Mouse (Mus musculus) G1E (cell line): ENCODE measurements around the gene Slit2. TPM values are rescaled to one million over a fixed set of nuclear protein-coding genes. Genes with fewer than 3 reads are reported as not detected.
"Not testable (repeated sequence)": the region's sequence is repeated elsewhere in the genome, so short reads cannot be mapped to it uniquely, and the experiment has no call there.

Experiments used
- ATAC-seq: 2 replicates; pipeline ENCODE4 v1.8.0; 2016; ENCODE audit warnings: mild to moderate bottlenecking; ENCODE audit not compliant: insufficient number of reproducible peaks, poor library complexity, low FRiP score, severe bottlenecking; ENCODE audit errors: extremely low read depth
- DNase-seq: peaks from one replicate; pipeline ENCODE4 v3.0.0; 2012; ENCODE audit warnings: low spot score
- H3K27me3 ChIP-seq: 2 replicates; pipeline ENCODE4 v1.6.1; 2012; ENCODE audit warnings: mild to moderate bottlenecking, low read length, inconsistent platforms; ENCODE audit not compliant: insufficient read depth
- H3K36me3 ChIP-seq: replicated peaks from 2 replicates; pipeline ENCODE3; 2012; ENCODE audit warnings: mild to moderate bottlenecking, inconsistent platforms
- H3K4me1 ChIP-seq: 2 replicates; pipeline ENCODE4 v1.6.1; 2012; ENCODE audit warnings: low read depth, low read length, inconsistent platforms, mixed read lengths; ENCODE audit not compliant: insufficient read depth
- H3K4me3 ChIP-seq: 2 replicates; pipeline ENCODE4 v1.5.1; 2012; ENCODE audit warnings: low read depth, mild to moderate bottlenecking, inconsistent platforms, low read length, moderate library complexity, mixed read lengths
- H3K9me3 ChIP-seq: replicated peaks from 2 replicates; pipeline ENCODE4 v1.6.1; 2012; ENCODE audit warnings: inconsistent platforms
- CTCF ChIP-seq: IDR thresholded peaks from 2 replicates; pipeline ENCODE4 v1.5.1; 2012; ENCODE audit warnings: low read depth, low read length, inconsistent platforms, mixed read lengths
- GATA1 ChIP-seq: IDR thresholded peaks from 2 replicates; pipeline ENCODE4 v1.6.1; 2012; ENCODE audit warnings: borderline replicate concordance, low read length, inconsistent platforms, mixed read lengths
- GATA2 ChIP-seq: IDR thresholded peaks from 2 replicates; pipeline ENCODE4 v1.6.1; 2012; ENCODE audit warnings: low read depth, low read length, inconsistent platforms, borderline replicate concordance
- POLR2AphosphoS5 ChIP-seq: IDR thresholded peaks from 2 replicates; pipeline ENCODE4 v1.6.1; 2012; ENCODE audit warnings: low read depth, low read length, inconsistent platforms; ENCODE audit not compliant: insufficient replicate concordance
- TAL1 ChIP-seq: conservative IDR thresholded peaks from 2 replicates; pipeline ENCODE4 v1.6.1; 2012; ENCODE audit warnings: low read depth, low read length, inconsistent platforms, mixed read lengths
- polyA plus RNA-seq: library from polyadenylated mRNA; stranded (reverse); fragments of >175 nt; gene quantifications from 2 replicates; pipeline ENCODE4 v1.2.3, GENCODE M21; 2012
- total RNA-seq, 2 experiments: library from RNA; stranded (forward) in 1 of 2; stranded (reverse) in 1 of 2; fragments of 200-1000 nt in 1 of 2; fragments of >200 nt in 1 of 2; fragmentation: Nextera tagmentation in 1 of 2; gene quantifications; 2 replicates each; pipeline ENCODE4 v1.2.3; 2014 to 2017

The Slit2 gene
- total and polyA plus RNA-seq, 3 experiments: 0.27 TPM; not detected in 2

DNA sequence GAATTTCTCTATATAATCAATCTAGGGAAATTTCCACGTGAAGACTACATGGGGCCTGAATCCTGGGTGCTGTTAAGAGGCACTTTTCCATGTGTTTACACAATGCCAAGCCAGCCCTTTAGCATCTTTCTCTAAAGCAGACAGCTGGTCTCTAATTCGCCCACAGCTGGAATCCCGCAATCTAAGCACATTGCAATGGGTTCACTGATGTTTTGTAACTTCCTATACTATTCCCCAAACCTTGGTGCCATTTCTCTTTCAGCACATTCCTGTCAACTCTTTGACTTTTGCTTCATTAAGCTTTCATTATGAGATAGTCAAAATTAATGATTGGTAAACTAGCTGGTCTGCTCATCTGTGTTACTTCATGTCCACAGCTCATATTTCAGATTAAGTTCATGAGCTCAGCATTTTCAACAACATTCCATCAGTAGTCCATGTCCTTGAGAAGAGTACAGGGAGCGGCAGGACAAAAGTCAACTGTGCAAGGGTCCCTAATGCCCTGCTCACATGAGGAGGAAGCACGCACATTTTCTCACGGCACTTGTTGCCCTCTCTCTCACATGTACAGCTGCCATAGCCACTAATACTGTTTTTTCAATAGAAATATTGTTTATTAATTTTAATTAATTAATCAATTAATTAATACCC, 247.6 kb downstream of the Slit2 start:
- Histone ChIP-seq H3K36me3 (no peaks in the 10 kb centered on the region), H3K9me3 (no peaks in the 10 kb centered on the region), H3K4me3 (no peak overlapping the region), H3K4me1 (no peaks in the 10 kb centered on the region), H3K27me3 (no peaks in the 10 kb centered on the region)
- DNase-seq: no peak
- no peak for ATAC-seq
- TF ChIP-seq GATA2 (no peak), TAL1 (no peak), CTCF (no peak), POLR2AphosphoS5 (no peak), GATA1 (no peak)

GRCm38 (mm10) chr5:48234728-48235127, 251.8 kb downstream of the Slit2 start:
- no peak overlapping the region for H3K4me3 ChIP-seq
- TF ChIP-seq TAL1: no peak
- TF ChIP-seq CTCF: no peak
- TF ChIP-seq POLR2AphosphoS5: no peak
- TF ChIP-seq GATA1: no peak
- TF ChIP-seq GATA2: no peak
- ATAC-seq (no peak), DNase-seq (no peak)
- H3K27me3 ChIP-seq: no peaks in the 10 kb centered on the region
- no peaks in the 10 kb centered on the region for H3K9me3 ChIP-seq
- no peaks in the 10 kb centered on the region for H3K36me3 ChIP-seq
- no peaks in the 10 kb centered on the region for H3K4me1 ChIP-seq

DNA sequence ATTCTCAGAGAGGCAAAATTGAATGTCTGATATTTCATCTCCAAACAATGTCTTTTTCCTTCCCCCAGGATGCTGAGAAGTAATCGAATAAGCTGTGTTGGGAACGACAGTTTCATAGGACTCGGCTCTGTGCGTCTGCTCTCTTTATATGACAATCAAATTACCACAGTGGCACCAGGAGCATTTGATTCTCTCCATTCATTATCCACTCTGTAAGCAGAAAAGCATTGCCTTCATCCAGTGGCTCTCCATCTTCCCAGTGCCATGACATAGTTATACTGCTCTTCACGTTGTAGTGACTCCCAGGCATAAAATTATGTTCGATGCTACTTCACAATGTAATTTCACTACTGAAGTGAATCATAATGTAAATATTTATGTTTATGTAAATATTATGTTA, 252.3 kb downstream of the Slit2 start:
- DNase-seq (no peak), ATAC-seq (no peak)
- Histone ChIP-seq H3K36me3 (no peaks in the 10 kb centered on the region), H3K4me3 (no peak overlapping the region), H3K4me1 (no peaks in the 10 kb centered on the region), H3K27me3 (no peaks in the 10 kb centered on the region), H3K9me3 (no peaks in the 10 kb centered on the region)
- no peak for TF ChIP-seq GATA2
- TF ChIP-seq POLR2AphosphoS5: no peak
- TF ChIP-seq CTCF: no peak
- no peak for TF ChIP-seq GATA1
- TF ChIP-seq TAL1: no peak

DNA sequence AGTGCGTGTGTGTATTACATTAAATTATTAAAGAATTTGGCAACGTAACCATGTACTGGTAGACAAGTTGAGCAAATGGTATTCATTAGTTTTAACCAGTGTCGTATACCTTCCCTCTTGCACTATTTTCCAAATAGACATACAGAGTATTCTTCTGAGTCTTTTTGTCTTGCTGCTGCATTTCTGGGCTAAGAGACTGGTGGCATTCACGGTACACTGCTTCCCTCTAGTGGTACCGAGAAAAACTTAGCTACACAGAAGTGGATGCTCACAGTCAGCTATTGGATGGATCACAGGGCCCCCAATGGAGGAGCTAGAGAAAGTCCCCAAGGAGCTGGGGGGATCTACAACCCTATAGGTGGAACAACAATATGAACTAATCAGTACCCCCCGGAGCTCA, 257.8 kb downstream of the Slit2 start:
- not testable (repeated sequence) for H3K4me1 ChIP-seq, H3K27me3 ChIP-seq, H3K4me3 ChIP-seq, H3K9me3 ChIP-seq, DNase-seq, H3K36me3 ChIP-seq
- peak; percentile 54; the same call in 1 of the 2 replicates for ATAC-seq

DNA sequence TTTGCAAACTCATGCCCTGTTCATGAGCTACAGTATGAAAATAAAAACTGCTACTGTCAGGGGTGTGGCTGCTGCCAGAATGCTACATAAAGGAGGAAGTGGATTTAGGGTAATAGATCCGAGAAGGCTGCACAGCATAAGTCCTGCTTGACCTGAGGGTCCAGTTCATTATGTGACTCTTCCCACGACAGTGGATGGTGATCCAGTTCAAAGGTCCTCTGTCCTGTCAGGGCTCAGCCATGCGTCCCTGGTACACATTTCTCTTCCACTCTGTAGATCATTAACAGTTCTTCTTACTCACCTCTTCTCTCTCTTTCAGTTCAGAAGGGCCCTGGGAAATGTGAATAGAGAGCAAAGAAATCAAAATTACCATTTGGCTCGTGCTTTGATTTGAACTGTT, 265.4 kb downstream of the Slit2 start:
- DNase-seq (no peak), ATAC-seq (no peak)
- Histone ChIP-seq H3K9me3 (no peaks in the 10 kb centered on the region), H3K4me3 (no peak overlapping the region), H3K27me3 (no peaks in the 10 kb centered on the region), H3K4me1 (no peaks in the 10 kb centered on the region), H3K36me3 (no peaks in the 10 kb centered on the region)
- no peak for TF ChIP-seq GATA1
- no peak for TF ChIP-seq CTCF
- no peak for TF ChIP-seq TAL1
- TF ChIP-seq GATA2: no peak
- no peak for TF ChIP-seq POLR2AphosphoS5

DNA sequence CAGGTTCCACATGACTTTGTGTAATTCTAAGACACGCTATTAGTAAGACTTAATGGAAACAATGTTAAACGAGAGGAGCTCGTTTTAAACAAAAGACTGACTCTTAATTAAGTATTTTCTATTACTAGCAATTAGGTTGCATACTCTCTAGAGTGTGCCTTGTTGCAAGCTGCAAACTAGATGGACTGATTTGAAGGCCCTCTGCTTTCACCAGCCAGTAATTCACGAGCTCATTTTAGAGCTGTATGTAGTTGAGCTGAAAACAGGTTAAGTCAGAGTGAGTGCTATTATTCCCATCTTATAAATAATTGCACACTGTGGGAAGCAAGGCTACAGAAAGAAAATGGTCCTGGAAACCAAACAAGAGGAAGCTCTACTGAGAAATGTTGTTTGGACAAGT, 294.6 kb downstream of the Slit2 start:
- no peaks in the 10 kb centered on the region for H3K36me3 ChIP-seq
- H3K4me3 ChIP-seq: no peak overlapping the region
- TF ChIP-seq TAL1: no peak
- DNase-seq (no peak), ATAC-seq (no peak)
- H3K9me3 ChIP-seq: no peaks in the 10 kb centered on the region
- H3K27me3 ChIP-seq: no peaks in the 10 kb centered on the region
- H3K4me1 ChIP-seq: no peaks in the 10 kb centered on the region

DNA sequence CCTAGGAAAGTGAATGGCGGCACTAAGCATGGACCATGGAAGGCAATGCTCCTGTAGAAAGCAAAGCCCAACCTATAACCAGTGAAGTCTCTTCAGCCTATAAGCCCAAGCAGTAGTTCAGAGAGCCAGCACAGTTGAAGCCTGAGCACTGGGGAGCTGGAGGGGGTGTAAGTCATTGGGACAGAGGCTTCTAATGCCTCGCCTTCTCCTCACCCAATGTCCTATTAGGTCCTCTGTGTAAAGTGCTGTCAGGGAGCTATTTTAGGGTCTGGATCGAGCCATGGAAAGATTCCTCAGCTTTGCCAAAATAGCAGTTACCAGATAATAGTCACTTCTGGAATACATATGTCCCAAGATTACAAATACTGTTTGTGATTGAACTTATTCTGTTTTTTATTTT, 318.2 kb downstream of the Slit2 start:
- Histone ChIP-seq H3K4me1 (no peaks in the 10 kb centered on the region), H3K9me3 (no peaks in the 10 kb centered on the region), H3K27me3 (no peaks in the 10 kb centered on the region), H3K4me3 (no peak overlapping the region), H3K36me3 (no peaks in the 10 kb centered on the region)
- ATAC-seq (no peak), DNase-seq (no peak)
- TF ChIP-seq POLR2AphosphoS5 (no peak), TAL1 (no peak), CTCF (no peak), GATA2 (no peak), GATA1 (no peak)
